Mouse (Mus musculus): Measurements from ENCODE around the gene Cyct. TPM values are rescaled to one million over a fixed set of nuclear protein-coding genes. Genes with fewer than 3 reads are reported as not detected.

Gene Cyct
- polyA plus RNA-seq (2015; fragmentation: Nextera tagmentation; extraction: Ambion mirVana), result not detected in 2 replicates

GRCm38 (mm10) chr2:76360226-76360625 is at the start of gene Cyct:
Cyct (minus strand) TSS chr2:76360450.
- TF ChIP-seq CTCF (IDR thresholded peaks at IDR 0.05), result no peak
- TF ChIP-seq EP300 (IDR thresholded peaks at IDR 0.05), result no peak

GRCm38 (mm10) chr2:76409986-76410385 is 49.7 kb upstream of the Cyct start:
- ATAC-seq (no peak), DNase-seq (ENCODE audit: low spot score) (no peak)
- no peaks in the 10 kb centered on the region for H3K9me3 ChIP-seq (ENCODE audit: low read length)
- TF ChIP-seq EP300 (IDR thresholded peaks at IDR 0.05), result no peak
- TF ChIP-seq CTCF (IDR thresholded peaks at IDR 0.05), result no peak
- H3K4me3 ChIP-seq (ENCODE audit: low read depth, low read length), result no peak overlapping the region
- H3K36me3 ChIP-seq (ENCODE audit: insufficient read depth, low read length), result no peaks in the 10 kb centered on the region
- H3K27me3 ChIP-seq (replicated peaks; ENCODE audit: insufficient read depth, low read length), result 0 out of 2 replicates have a peak, but pooled peaks cover 6% of the 10 kb centered on the region
- 59% methylated on average over 2 of the region's 2 CpGs for WGBS
- H3K4me2 ChIP-seq (replicated peaks; ENCODE audit: low read depth, low read length), result no peak overlapping the region
- no peak overlapping the region for H3K9ac ChIP-seq (replicated peaks; ENCODE audit: low read depth)
- H3K4me1 ChIP-seq (ENCODE audit: insufficient read depth, low read depth, low read length), result 0 out of 2 replicates have a peak, but pooled peaks cover 3% of the 10 kb centered on the region
- no peak overlapping the region for H3K27ac ChIP-seq (ENCODE audit: low read length)

More at GRCm38 (mm10) chr2:76360226-76360625, at the start of gene Cyct:
- Histone ChIP-seq H3K9ac (replicated peaks; ENCODE audit: low read depth) (no peak within 1 kb of the TSS), H3K4me3 (ENCODE audit: low read depth, low read length) (no peak within 1 kb of the TSS), H3K27me3 (replicated peaks; ENCODE audit: insufficient read depth, low read length) (no peaks in the 10 kb centered on the region), H3K4me2 (replicated peaks; ENCODE audit: low read depth, low read length) (no peak within 1 kb of the TSS), H3K9me3 (ENCODE audit: low read length) (no peaks in the 10 kb centered on the region), H3K4me1 (ENCODE audit: insufficient read depth, low read depth, low read length) (no peaks in the 10 kb centered on the region), H3K36me3 (ENCODE audit: insufficient read depth, low read length) (no peaks in the 10 kb centered on the region), H3K27ac (ENCODE audit: low read length) (no peak within 1 kb of the TSS)
- no peak for ATAC-seq
- WGBS, result 85% methylated on average over 11 of the region's 11 CpGs
- DNase-seq (ENCODE audit: low spot score), result no peak

- TF ChIP-seq CTCF (IDR thresholded peaks at IDR 0.05) (no peak), EP300 (IDR thresholded peaks at IDR 0.05) (no peak)
- Histone ChIP-seq H3K4me1 (ENCODE audit: insufficient read depth, low read depth, low read length) (0 out of 2 replicates have a peak, but pooled peaks cover 3% of the 10 kb centered on the region), H3K4me2 (replicated peaks; ENCODE audit: low read depth, low read length) (no peak overlapping the region), H3K36me3 (ENCODE audit: insufficient read depth, low read length) (no peaks in the 10 kb centered on the region), H3K27ac (ENCODE audit: low read length) (no peak overlapping the region), H3K4me3 (ENCODE audit: low read depth, low read length) (no peak overlapping the region), H3K9me3 (ENCODE audit: low read length) (no peaks in the 10 kb centered on the region), H3K27me3 (replicated peaks; ENCODE audit: insufficient read depth, low read length) (0 out of 2 replicates have a peak, but pooled peaks cover 6% of the 10 kb centered on the region), H3K9ac (replicated peaks; ENCODE audit: low read depth) (no peak overlapping the region)
- ATAC-seq, result no peak
- 50% methylated on average over 1 of the region's 1 CpGs for WGBS
- no peak for DNase-seq (ENCODE audit: low spot score)
Observed at GRCm38 (mm10) chr2:76409526-76409925, 49.3 kb upstream of the Cyct start.

- ATAC-seq (peak; percentile 52), DNase-seq (ENCODE audit: low spot score) (peak; percentile 71)
- no peaks in the 10 kb centered on the region for H3K36me3 ChIP-seq (ENCODE audit: insufficient read depth, low read length)
- peak overlapping the region; percentile 73 for H3K27ac ChIP-seq (ENCODE audit: low read length)
- 0 out of 2 replicates have a peak, but pooled peaks cover 3% of the 10 kb centered on the region for H3K4me1 ChIP-seq (ENCODE audit: insufficient read depth, low read depth, low read length)
- 1% methylated on average over 44 of the region's 49 CpGs for WGBS
- H3K9ac ChIP-seq (replicated peaks; ENCODE audit: low read depth), result peak overlapping the region; percentile 56
- H3K4me2 ChIP-seq (replicated peaks; ENCODE audit: low read depth, low read length), result peak overlapping the region; percentile 97
- H3K27me3 ChIP-seq (replicated peaks; ENCODE audit: insufficient read depth, low read length), result 0 out of 2 replicates have a peak, but pooled peaks cover 6% of the 10 kb centered on the region
- no peaks in the 10 kb centered on the region for H3K9me3 ChIP-seq (ENCODE audit: low read length)
- no peak for TF ChIP-seq EP300 (IDR thresholded peaks at IDR 0.05)
- no peak for TF ChIP-seq CTCF (IDR thresholded peaks at IDR 0.05)
- peak overlapping the region; percentile 84 for H3K4me3 ChIP-seq (ENCODE audit: low read depth, low read length)
Observed at GRCm38 (mm10) chr2:76406937-76407441, 46.7 kb upstream of the Cyct start.

GRCm38 (mm10) chr2:76406151-76406936 is 46.1 kb upstream of the Cyct start, which contains the start of gene Osbpl6:
Osbpl6 (plus strand) TSS chr2:76406508.
- H3K4me1 ChIP-seq (ENCODE audit: insufficient read depth, low read depth, low read length), result 0 out of 2 replicates have a peak, but pooled peaks cover 3% of the 10 kb centered on the region
- H3K36me3 ChIP-seq (ENCODE audit: insufficient read depth, low read length), result no peaks in the 10 kb centered on the region
- ATAC-seq (peak; percentile 96), DNase-seq (ENCODE audit: low spot score) (peak; percentile 90)
- H3K4me2 ChIP-seq (replicated peaks; ENCODE audit: low read depth, low read length), result peak within 1 kb of the TSS; percentile 97
- H3K4me3 ChIP-seq (ENCODE audit: low read depth, low read length), result peak within 1 kb of the TSS; percentile 84
- H3K27me3 ChIP-seq (replicated peaks; ENCODE audit: insufficient read depth, low read length), result 0 out of 2 replicates have a peak, but pooled peaks cover 6% of the 10 kb centered on the region
- H3K9ac ChIP-seq (replicated peaks; ENCODE audit: low read depth), result peak within 1 kb of the TSS; percentile 56
- H3K27ac ChIP-seq (ENCODE audit: low read length), result peak within 1 kb of the TSS; percentile 73
- 1% methylated on average over 48 of the region's 89 CpGs for WGBS
- no peak for TF ChIP-seq EP300 (IDR thresholded peaks at IDR 0.05)
- TF ChIP-seq CTCF (IDR thresholded peaks at IDR 0.05), result peak; percentile 36
- H3K9me3 ChIP-seq (ENCODE audit: low read length), result no peaks in the 10 kb centered on the region

GRCm38 (mm10) chr2:76405596-76406150 is 45.4 kb upstream of the Cyct start:
- H3K4me2 ChIP-seq (replicated peaks; ENCODE audit: low read depth, low read length), result peak overlapping the region; percentile 97
- H3K4me3 ChIP-seq (ENCODE audit: low read depth, low read length), result peak overlapping the region; percentile 84
- TF ChIP-seq EP300 (IDR thresholded peaks at IDR 0.05) (no peak), CTCF (IDR thresholded peaks at IDR 0.05) (no peak)
- peak overlapping the region; percentile 52 for H3K9ac ChIP-seq (replicated peaks; ENCODE audit: low read depth)
- H3K4me1 ChIP-seq (ENCODE audit: insufficient read depth, low read depth, low read length), result 0 out of 2 replicates have a peak, but pooled peaks cover 3% of the 10 kb centered on the region
- 2% methylated on average over 15 of the region's 15 CpGs for WGBS
- H3K36me3 ChIP-seq (ENCODE audit: insufficient read depth, low read length), result no peaks in the 10 kb centered on the region
- ATAC-seq (peak; percentile 30), DNase-seq (ENCODE audit: low spot score) (peak; percentile 52)
- 0 out of 2 replicates have a peak, but pooled peaks cover 6% of the 10 kb centered on the region for H3K27me3 ChIP-seq (replicated peaks; ENCODE audit: insufficient read depth, low read length)
- peak overlapping the region; percentile 33 for H3K27ac ChIP-seq (ENCODE audit: low read length)
- H3K9me3 ChIP-seq (ENCODE audit: low read length), result no peaks in the 10 kb centered on the region

All from lung, postnatal 0 days (tissue).